Mouse (Mus musculus): ENCODE measurements around the gene Eif4h. TPM values are rescaled to one million over a fixed set of nuclear protein-coding genes. Genes with fewer than 3 reads are reported as not detected.

Gene Eif4h
- total RNA-seq, 1 experiment = 322 TPM

- TF ChIP-seq MAFK (IDR thresholded peaks at IDR 0.05; ENCODE audit: insufficient read depth, low read depth, low read length) (no peak), ZC3H11A (IDR thresholded peaks at IDR 0.05; ENCODE audit: borderline replicate concordance, low read depth, low read length) (no peak)
- H3K9ac ChIP-seq (ENCODE audit: insufficient read depth, low read depth, low read length, poor library complexity, severe bottlenecking) = no peak overlapping the region
- H3K9me3 ChIP-seq (ENCODE audit: control insufficient read depth, insufficient read depth, low read depth, low read length) = no peaks in the 10 kb centered on the region
- peaks cover 9% of the 10 kb centered on the region; the same call in 1 of the 2 replicates for H3K36me3 ChIP-seq (ENCODE audit: control insufficient read depth, insufficient read depth, low read length, poor library complexity, severe bottlenecking)
- H3K4me3 ChIP-seq (ENCODE audit: insufficient read depth in 1 of 2, low read depth in 1 of 2, low read length in 2 of 2, poor library complexity in 1 of 2, severe bottlenecking in 1 of 2) = no peak overlapping the region
- DNase-seq (ENCODE audit: low read depth, low spot score) = no peak
- H3K4me1 ChIP-seq (ENCODE audit: control insufficient read depth in 2 of 2, insufficient read depth in 2 of 2, low read length in 2 of 2, poor library complexity in 1 of 2) = peaks cover 0 to 15% of the 10 kb centered on the region in 2 experiments; a peak in 2 of 4 replicates
- in situ Hi-C loops (cut with MboI; ENCODE audit: low sequenced_read_pairs in 2 of 2, unreplicated experiment in 2 of 2) = no loop called here
- no peak overlapping the region for H3K27ac ChIP-seq (ENCODE audit: insufficient read depth, low read depth, low read length, poor library complexity, severe bottlenecking)
These were observed 35.7 kb upstream of the Eif4h start for GRCm38 (mm10) chr5:134674977-134675376.

- Histone ChIP-seq H3K9ac (ENCODE audit: insufficient read depth, low read depth, low read length, poor library complexity, severe bottlenecking) (no peak overlapping the region), H3K36me3 (ENCODE audit: control insufficient read depth, insufficient read depth, low read length, poor library complexity, severe bottlenecking) (peaks cover 9% of the 10 kb centered on the region; the same call in 1 of the 2 replicates), H3K4me1 (ENCODE audit: control insufficient read depth in 2 of 2, insufficient read depth in 2 of 2, low read length in 2 of 2, poor library complexity in 1 of 2) (peaks cover 0 to 20% of the 10 kb centered on the region in 2 experiments; a peak in 2 of 4 replicates), H3K9me3 (ENCODE audit: control insufficient read depth, insufficient read depth, low read depth, low read length) (no peaks in the 10 kb centered on the region), H3K4me3 (ENCODE audit: insufficient read depth in 1 of 2, low read depth in 1 of 2, low read length in 2 of 2, poor library complexity in 1 of 2, severe bottlenecking in 1 of 2) (peak overlapping the region; percentile 19 to 38; a peak in 1 of 4 replicates), H3K27ac (ENCODE audit: insufficient read depth, low read depth, low read length, poor library complexity, severe bottlenecking) (no peak overlapping the region)
- in situ Hi-C loops (cut with MboI; ENCODE audit: low sequenced_read_pairs in 2 of 2, unreplicated experiment in 2 of 2) = no loop called here
- TF ChIP-seq ZNF384 (IDR thresholded peaks at IDR 0.05; ENCODE audit: low read depth, low read length) (no peak), ZC3H11A (IDR thresholded peaks at IDR 0.05; ENCODE audit: borderline replicate concordance, low read depth, low read length) (no peak), MAFK (IDR thresholded peaks at IDR 0.05; ENCODE audit: insufficient read depth, low read depth, low read length) (no peak), HCFC1 (IDR thresholded peaks at IDR 0.05; ENCODE audit: borderline replicate concordance, insufficient read depth, low read length) (no peak), CHD2 (IDR thresholded peaks at IDR 0.05; ENCODE audit: low read depth, low read length) (no peak)
- DNase-seq (ENCODE audit: low read depth, low spot score) = no peak
These were observed 33.3 kb upstream of the Eif4h start for GRCm38 (mm10) chr5:134672611-134673010.

GRCm38 (mm10) chr5:134672198-134672516, 32.9 kb upstream of the Eif4h start:
- H3K4me3 ChIP-seq (ENCODE audit: insufficient read depth in 1 of 2, low read depth in 1 of 2, low read length in 2 of 2, poor library complexity in 1 of 2, severe bottlenecking in 1 of 2) = no peak overlapping the region
- in situ Hi-C loops (cut with MboI; ENCODE audit: low sequenced_read_pairs in 2 of 2, unreplicated experiment in 2 of 2) = no loop called here
- no peak for DNase-seq (ENCODE audit: low read depth, low spot score)
- no peak for TF ChIP-seq MAFK (IDR thresholded peaks at IDR 0.05; ENCODE audit: insufficient read depth, low read depth, low read length)
- no peak for TF ChIP-seq ZC3H11A (IDR thresholded peaks at IDR 0.05; ENCODE audit: borderline replicate concordance, low read depth, low read length)
- no peak for TF ChIP-seq ZNF384 (IDR thresholded peaks at IDR 0.05; ENCODE audit: low read depth, low read length)
- TF ChIP-seq HCFC1 (IDR thresholded peaks at IDR 0.05; ENCODE audit: borderline replicate concordance, insufficient read depth, low read length) = no peak
- no peak for TF ChIP-seq CHD2 (IDR thresholded peaks at IDR 0.05; ENCODE audit: low read depth, low read length)
- H3K9me3 ChIP-seq (ENCODE audit: control insufficient read depth, insufficient read depth, low read depth, low read length) = no peaks in the 10 kb centered on the region
- no peak overlapping the region for H3K9ac ChIP-seq (ENCODE audit: insufficient read depth, low read depth, low read length, poor library complexity, severe bottlenecking)
- peaks cover 0 to 20% of the 10 kb centered on the region in 2 experiments; a peak in 2 of 4 replicates for H3K4me1 ChIP-seq (ENCODE audit: control insufficient read depth in 2 of 2, insufficient read depth in 2 of 2, low read length in 2 of 2, poor library complexity in 1 of 2)
- H3K36me3 ChIP-seq (ENCODE audit: control insufficient read depth, insufficient read depth, low read length, poor library complexity, severe bottlenecking) = peaks cover 9% of the 10 kb centered on the region; the same call in 1 of the 2 replicates
- H3K27ac ChIP-seq (ENCODE audit: insufficient read depth, low read depth, low read length, poor library complexity, severe bottlenecking) = no peak overlapping the region

GRCm38 (mm10) chr5:134671335-134672197, 32.3 kb upstream of the Eif4h start:
- Histone ChIP-seq H3K27ac (ENCODE audit: insufficient read depth, low read depth, low read length, poor library complexity, severe bottlenecking) (no peak overlapping the region), H3K4me1 (ENCODE audit: control insufficient read depth in 2 of 2, insufficient read depth in 2 of 2, low read length in 2 of 2, poor library complexity in 1 of 2) (peaks cover 0 to 18% of the 10 kb centered on the region in 2 experiments; a peak in 2 of 4 replicates), H3K9me3 (ENCODE audit: control insufficient read depth, insufficient read depth, low read depth, low read length) (no peaks in the 10 kb centered on the region), H3K9ac (ENCODE audit: insufficient read depth, low read depth, low read length, poor library complexity, severe bottlenecking) (no peak overlapping the region), H3K36me3 (ENCODE audit: control insufficient read depth, insufficient read depth, low read length, poor library complexity, severe bottlenecking) (peaks cover 9% of the 10 kb centered on the region; the same call in 1 of the 2 replicates), H3K4me3 (ENCODE audit: insufficient read depth in 1 of 2, low read depth in 1 of 2, low read length in 2 of 2, poor library complexity in 1 of 2, severe bottlenecking in 1 of 2) (no peak overlapping the region)
- no peak for DNase-seq (ENCODE audit: low read depth, low spot score)
- TF ChIP-seq MAFK (IDR thresholded peaks at IDR 0.05; ENCODE audit: insufficient read depth, low read depth, low read length) (no peak), ZC3H11A (IDR thresholded peaks at IDR 0.05; ENCODE audit: borderline replicate concordance, low read depth, low read length) (no peak), HCFC1 (IDR thresholded peaks at IDR 0.05; ENCODE audit: borderline replicate concordance, insufficient read depth, low read length) (no peak), CHD2 (IDR thresholded peaks at IDR 0.05; ENCODE audit: low read depth, low read length) (no peak), ZNF384 (IDR thresholded peaks at IDR 0.05; ENCODE audit: low read depth, low read length) (no peak)
- in situ Hi-C loops (cut with MboI; ENCODE audit: low sequenced_read_pairs in 2 of 2, unreplicated experiment in 2 of 2) = no loop called here
